Mouse (Mus musculus): ENCODE data around the gene Kif2c.

- TF ChIP-seq FLI1 (IDR thresholded peaks at IDR 0.05; ENCODE audit: low read length) (no peak), GATA1 (IDR thresholded peaks at IDR 0.05; ENCODE audit: borderline replicate concordance, low read length) (no peak)
These were observed 26.6 kb downstream of the Kif2c start, which contains the start of gene Rps8 for GRCm38 (mm10) chr4:117155792-117156355.
